Mouse (Mus musculus): ENCODE measurements at regions not wholly inside any gene's neighbourhood (a gene's known extent, or its start where the extent isn't known, plus 50 kb on each side); places are given as distances from the start of the nearest gene placed in this dataset.

GRCm38 (mm10) chr8:25428761-25429160 lies 604.6 kb upstream of the Adam5 start:
- Histone ChIP-seq H3K4me1 (ENCODE audit: control insufficient read depth, insufficient read depth, low read length) (peaks cover 19% of the 10 kb centered on the region), H3K4me2 (ENCODE audit: low read length) (no peak overlapping the region), H3K4me3 (replicated peaks; ENCODE audit: low read depth, low read length) (no peak overlapping the region), H3K9me3 (ENCODE audit: control insufficient read depth, low read length) (no peaks in the 10 kb centered on the region), H3K27ac (replicated peaks; ENCODE audit: low read depth, low read length) (no peak overlapping the region), H3K36me3 (ENCODE audit: control insufficient read depth, insufficient read depth, low read length) (no peaks in the 10 kb centered on the region), H3K27me3 (ENCODE audit: control insufficient read depth, insufficient read depth, low read length) (no peaks in the 10 kb centered on the region), H3K9ac (replicated peaks; ENCODE audit: low read length) (no peak overlapping the region)
- no peak for DNase-seq
- 89% methylated on average over 2 of the region's 2 CpGs for WGBS
- no peak for ATAC-seq (ENCODE audit: low FRiP score, low TSS enrichment)

GRCm38 (mm10) chr8:25426207-25426606 lies 602.0 kb upstream of the Adam5 start:
- no peaks in the 10 kb centered on the region for H3K36me3 ChIP-seq (ENCODE audit: control insufficient read depth, insufficient read depth, low read length)
- no peak overlapping the region for H3K4me2 ChIP-seq (ENCODE audit: low read length)
- no peak overlapping the region for H3K4me3 ChIP-seq (replicated peaks; ENCODE audit: low read depth, low read length)
- H3K27ac ChIP-seq (replicated peaks; ENCODE audit: low read depth, low read length), result no peak overlapping the region
- no peaks in the 10 kb centered on the region for H3K27me3 ChIP-seq (ENCODE audit: control insufficient read depth, insufficient read depth, low read length)
- no peak for DNase-seq
- no peak for ATAC-seq (ENCODE audit: low FRiP score, low TSS enrichment)
- H3K4me1 ChIP-seq (ENCODE audit: control insufficient read depth, insufficient read depth, low read length), result peaks cover 19% of the 10 kb centered on the region
- WGBS, result 52% methylated on average over 1 of the region's 1 CpGs
- H3K9ac ChIP-seq (replicated peaks; ENCODE audit: low read length), result no peak overlapping the region
- no peaks in the 10 kb centered on the region for H3K9me3 ChIP-seq (ENCODE audit: control insufficient read depth, low read length)

GRCm38 (mm10) chr8:25421478-25421877 lies 597.3 kb upstream of the Adam5 start:
- H3K4me1 ChIP-seq (ENCODE audit: control insufficient read depth, insufficient read depth, low read length), result no peaks in the 10 kb centered on the region
- no peaks in the 10 kb centered on the region for H3K27me3 ChIP-seq (ENCODE audit: control insufficient read depth, insufficient read depth, low read length)
- no peaks in the 10 kb centered on the region for H3K36me3 ChIP-seq (ENCODE audit: control insufficient read depth, insufficient read depth, low read length)
- no peak overlapping the region for H3K27ac ChIP-seq (replicated peaks; ENCODE audit: low read depth, low read length)
- H3K9me3 ChIP-seq (ENCODE audit: control insufficient read depth, low read length), result no peaks in the 10 kb centered on the region
- ATAC-seq (ENCODE audit: low FRiP score, low TSS enrichment), result no peak
- DNase-seq, result no peak
- H3K4me3 ChIP-seq (replicated peaks; ENCODE audit: low read depth, low read length), result no peak overlapping the region
- no peak overlapping the region for H3K9ac ChIP-seq (replicated peaks; ENCODE audit: low read length)
- WGBS, result 88% methylated on average over 6 of the region's 6 CpGs
- no peak overlapping the region for H3K4me2 ChIP-seq (ENCODE audit: low read length)

GRCm38 (mm10) chr8:25410536-25410935 lies 586.4 kb upstream of the Adam5 start:
- Histone ChIP-seq H3K27ac (replicated peaks; ENCODE audit: low read depth, low read length) (no peak overlapping the region), H3K4me1 (ENCODE audit: control insufficient read depth, insufficient read depth, low read length) (no peaks in the 10 kb centered on the region), H3K9me3 (ENCODE audit: control insufficient read depth, low read length) (no peaks in the 10 kb centered on the region), H3K27me3 (ENCODE audit: control insufficient read depth, insufficient read depth, low read length) (no peaks in the 10 kb centered on the region), H3K36me3 (ENCODE audit: control insufficient read depth, insufficient read depth, low read length) (no peaks in the 10 kb centered on the region), H3K4me3 (replicated peaks; ENCODE audit: low read depth, low read length) (no peak overlapping the region), H3K4me2 (ENCODE audit: low read length) (no peak overlapping the region), H3K9ac (replicated peaks; ENCODE audit: low read length) (no peak overlapping the region)
- ATAC-seq (ENCODE audit: low FRiP score, low TSS enrichment), result no peak
- 89% methylated on average over 5 of the region's 5 CpGs for WGBS
- no peak for DNase-seq

GRCm38 (mm10) chr8:25407862-25408261 lies 583.7 kb upstream of the Adam5 start:
- H3K4me3 ChIP-seq (replicated peaks; ENCODE audit: low read depth, low read length), result no peak overlapping the region
- no peak for DNase-seq
- H3K36me3 ChIP-seq (ENCODE audit: control insufficient read depth, insufficient read depth, low read length), result no peaks in the 10 kb centered on the region
- no peaks in the 10 kb centered on the region for H3K9me3 ChIP-seq (ENCODE audit: control insufficient read depth, low read length)
- no peak for ATAC-seq (ENCODE audit: low FRiP score, low TSS enrichment)
- H3K9ac ChIP-seq (replicated peaks; ENCODE audit: low read length), result no peak overlapping the region
- no peaks in the 10 kb centered on the region for H3K27me3 ChIP-seq (ENCODE audit: control insufficient read depth, insufficient read depth, low read length)
- H3K4me1 ChIP-seq (ENCODE audit: control insufficient read depth, insufficient read depth, low read length), result no peaks in the 10 kb centered on the region
- 84% methylated on average over 5 of the region's 5 CpGs for WGBS
- H3K4me2 ChIP-seq (ENCODE audit: low read length), result no peak overlapping the region
- H3K27ac ChIP-seq (replicated peaks; ENCODE audit: low read depth, low read length), result no peak overlapping the region

DNA sequence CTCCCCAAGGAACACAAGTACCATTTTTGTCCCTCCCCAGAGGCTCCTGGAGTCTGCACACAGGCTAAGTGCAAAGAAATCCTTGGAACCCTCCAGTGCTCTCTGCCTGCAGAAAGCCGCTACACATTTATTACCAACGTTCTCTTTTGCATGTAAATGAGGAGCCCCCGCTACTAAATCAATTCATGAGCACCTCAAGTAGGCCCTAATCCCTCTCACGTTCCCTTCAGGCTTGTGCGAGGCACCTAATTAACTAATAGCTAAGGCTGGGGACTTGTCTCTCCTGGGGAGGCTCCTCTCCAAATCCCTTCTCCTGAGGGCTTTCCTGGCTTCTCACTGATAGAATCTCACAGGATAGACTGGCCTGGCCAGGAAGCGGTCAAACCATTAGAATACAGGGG lies 568.6 kb upstream of the Adam5 start:
- Histone ChIP-seq H3K27ac (replicated peaks; ENCODE audit: low read depth, low read length) (peak overlapping the region; percentile 61), H3K4me2 (ENCODE audit: low read length) (peak overlapping the region; percentile 18; the same call in 1 of the 2 replicates), H3K27me3 (ENCODE audit: control insufficient read depth, insufficient read depth, low read length) (no peaks in the 10 kb centered on the region), H3K9ac (replicated peaks; ENCODE audit: low read length) (no peak overlapping the region), H3K4me1 (ENCODE audit: control insufficient read depth, insufficient read depth, low read length) (peaks cover 36% of the 10 kb centered on the region), H3K4me3 (replicated peaks; ENCODE audit: low read depth, low read length) (no peak overlapping the region), H3K36me3 (ENCODE audit: control insufficient read depth, insufficient read depth, low read length) (no peaks in the 10 kb centered on the region), H3K9me3 (ENCODE audit: control insufficient read depth, low read length) (no peaks in the 10 kb centered on the region)
- ATAC-seq (ENCODE audit: low FRiP score, low TSS enrichment) (peak; percentile 32; the same call in 1 of the 2 replicates), DNase-seq (peak; percentile 73)
- WGBS, result 2% methylated on average over 6 of the region's 6 CpGs

GRCm38 (mm10) chr8:25389947-25390346 lies 565.8 kb upstream of the Adam5 start:
- no peaks in the 10 kb centered on the region for H3K36me3 ChIP-seq (ENCODE audit: control insufficient read depth, insufficient read depth, low read length)
- H3K9me3 ChIP-seq (ENCODE audit: control insufficient read depth, low read length), result no peaks in the 10 kb centered on the region
- no peak overlapping the region for H3K4me2 ChIP-seq (ENCODE audit: low read length)
- WGBS, result 47% methylated on average over 8 of the region's 10 CpGs
- DNase-seq (peak; percentile 70), ATAC-seq (ENCODE audit: low FRiP score, low TSS enrichment) (0 out of 2 replicates have a peak, but pooled peaks have one; percentile 41)
- H3K4me1 ChIP-seq (ENCODE audit: control insufficient read depth, insufficient read depth, low read length), result peaks cover 33% of the 10 kb centered on the region
- H3K4me3 ChIP-seq (replicated peaks; ENCODE audit: low read depth, low read length), result no peak overlapping the region
- H3K27me3 ChIP-seq (ENCODE audit: control insufficient read depth, insufficient read depth, low read length), result no peaks in the 10 kb centered on the region
- peak overlapping the region; percentile 61 for H3K27ac ChIP-seq (replicated peaks; ENCODE audit: low read depth, low read length)
- H3K9ac ChIP-seq (replicated peaks; ENCODE audit: low read length), result 0 out of 2 replicates have a peak overlapping the region, but pooled peaks have one; percentile 23

DNA sequence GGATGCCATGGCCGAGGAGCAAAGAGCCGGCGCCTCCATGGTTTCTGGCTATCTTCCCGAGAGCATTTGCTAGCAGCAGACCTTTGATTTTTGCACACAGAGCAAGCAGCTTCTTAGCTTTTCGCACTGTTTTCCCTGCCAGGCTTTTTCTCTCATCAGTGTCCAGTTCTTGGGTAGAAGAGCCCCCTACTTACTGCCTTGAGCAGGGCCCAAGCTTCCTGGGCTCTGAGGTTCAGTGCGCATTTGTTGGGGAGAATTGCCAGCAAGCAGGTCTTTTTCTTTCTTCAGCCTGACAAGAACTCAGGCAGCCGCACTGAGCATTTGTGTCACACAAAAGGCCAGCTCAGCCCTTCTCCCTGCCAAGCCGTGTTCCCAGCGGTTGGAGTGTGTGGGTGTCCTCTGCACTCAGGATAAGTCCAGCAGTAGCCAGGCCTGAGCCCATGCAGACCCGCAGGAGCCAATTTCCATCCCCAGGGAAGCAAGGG lies 565.2 kb upstream of the Adam5 start:
- no peaks in the 10 kb centered on the region for H3K36me3 ChIP-seq (ENCODE audit: control insufficient read depth, insufficient read depth, low read length)
- DNase-seq, result peak; percentile 68
- H3K27ac ChIP-seq (replicated peaks; ENCODE audit: low read depth, low read length), result peak overlapping the region; percentile 61
- no peaks in the 10 kb centered on the region for H3K9me3 ChIP-seq (ENCODE audit: control insufficient read depth, low read length)
- H3K27me3 ChIP-seq (ENCODE audit: control insufficient read depth, insufficient read depth, low read length), result no peaks in the 10 kb centered on the region
- H3K4me2 ChIP-seq (ENCODE audit: low read length), result 0 out of 2 replicates have a peak overlapping the region, but pooled peaks have one; percentile 6
- no peak overlapping the region for H3K4me3 ChIP-seq (replicated peaks; ENCODE audit: low read depth, low read length)
- 0 out of 2 replicates have a peak, but pooled peaks have one; percentile 38 for ATAC-seq (ENCODE audit: low FRiP score, low TSS enrichment)
- H3K9ac ChIP-seq (replicated peaks; ENCODE audit: low read length), result peak overlapping the region; percentile 23; the same call in 1 of the 2 replicates
- 22% methylated on average over 10 of the region's 10 CpGs for WGBS
- peaks cover 33% of the 10 kb centered on the region for H3K4me1 ChIP-seq (ENCODE audit: control insufficient read depth, insufficient read depth, low read length)

- H3K9ac ChIP-seq (replicated peaks; ENCODE audit: low read length), result 0 out of 2 replicates have a peak overlapping the region, but pooled peaks have one; percentile 23
- no peak for ATAC-seq (ENCODE audit: low FRiP score, low TSS enrichment)
These were observed 564.6 kb upstream of the Adam5 start for GRCm38 (mm10) chr8:25388811-25389210.

More at GRCm38 (mm10) chr8:25388811-25389210, 564.6 kb upstream of the Adam5 start:
- no peak overlapping the region for H3K4me3 ChIP-seq (replicated peaks; ENCODE audit: low read depth, low read length)
- peak; percentile 35 for DNase-seq
- peaks cover 33% of the 10 kb centered on the region for H3K4me1 ChIP-seq (ENCODE audit: control insufficient read depth, insufficient read depth, low read length)
- H3K27me3 ChIP-seq (ENCODE audit: control insufficient read depth, insufficient read depth, low read length), result no peaks in the 10 kb centered on the region
- H3K27ac ChIP-seq (replicated peaks; ENCODE audit: low read depth, low read length), result peak overlapping the region; percentile 61
- H3K4me2 ChIP-seq (ENCODE audit: low read length), result 0 out of 2 replicates have a peak overlapping the region, but pooled peaks have one; percentile 6
- no peaks in the 10 kb centered on the region for H3K9me3 ChIP-seq (ENCODE audit: control insufficient read depth, low read length)
- no peaks in the 10 kb centered on the region for H3K36me3 ChIP-seq (ENCODE audit: control insufficient read depth, insufficient read depth, low read length)
- WGBS, result 49% methylated on average over 9 of the region's 9 CpGs

Measured in midbrain, embryonic 14.5 days (tissue).